Mouse (Mus musculus): Measurements from ENCODE around the gene Pgpep1l. TPM values are rescaled to one million over a fixed set of nuclear protein-coding genes. Genes with fewer than 3 reads are reported as not detected.
"Not testable (repeated sequence)": the region's sequence is repeated elsewhere in the genome, so short reads cannot be mapped to it uniquely, and the experiment has no call there.

Gene Pgpep1l
- total RNA-seq (2021), result 1 to 10 TPM; 4.6 to 5.4 TPM
- long read RNA-seq, experiment 1, partial matches to known transcripts, result 1 of 5 reads
- long read RNA-seq, experiment 1, other reads (novel, unspliced or antisense), result 4 of 5 reads
- long read RNA-seq, experiment 2, partial matches to known transcripts, result 0 of 2 reads
- long read RNA-seq, experiment 2, other reads (novel, unspliced or antisense), result 2 of 2 reads

DNA sequence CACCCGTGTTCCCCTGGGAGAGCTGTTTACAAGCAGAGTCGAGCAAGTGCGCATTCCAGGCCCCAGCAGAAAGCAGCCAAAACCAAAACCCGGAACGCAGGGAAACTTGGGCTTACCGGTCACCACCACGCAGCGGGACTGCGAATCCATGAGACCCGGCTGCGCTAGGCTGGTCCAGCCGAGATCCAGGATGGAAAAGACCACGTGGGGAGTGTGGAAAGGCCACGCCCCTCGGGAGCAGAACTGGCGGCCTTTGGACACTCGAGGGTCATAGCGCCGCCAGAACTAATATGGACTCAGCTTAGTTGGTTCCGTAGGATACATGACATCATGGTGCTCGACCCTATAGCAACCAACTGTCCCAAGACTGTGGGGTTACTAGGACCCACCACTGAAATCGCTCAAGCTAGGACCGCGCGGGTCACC is at the start of gene Pgpep1l:
Gene Pgpep1l, minus strand, starts transcription at position 206 of the 426 bp plus-strand sequence.
- intact Hi-C loops (cut with DNase I), result loop anchor here (5.0 kb wide), 1 partner anchor 42 kb away; no protein-coding TSS in a partner anchor
- peak; percentile 49 to 59 for DNase-seq

DNA sequence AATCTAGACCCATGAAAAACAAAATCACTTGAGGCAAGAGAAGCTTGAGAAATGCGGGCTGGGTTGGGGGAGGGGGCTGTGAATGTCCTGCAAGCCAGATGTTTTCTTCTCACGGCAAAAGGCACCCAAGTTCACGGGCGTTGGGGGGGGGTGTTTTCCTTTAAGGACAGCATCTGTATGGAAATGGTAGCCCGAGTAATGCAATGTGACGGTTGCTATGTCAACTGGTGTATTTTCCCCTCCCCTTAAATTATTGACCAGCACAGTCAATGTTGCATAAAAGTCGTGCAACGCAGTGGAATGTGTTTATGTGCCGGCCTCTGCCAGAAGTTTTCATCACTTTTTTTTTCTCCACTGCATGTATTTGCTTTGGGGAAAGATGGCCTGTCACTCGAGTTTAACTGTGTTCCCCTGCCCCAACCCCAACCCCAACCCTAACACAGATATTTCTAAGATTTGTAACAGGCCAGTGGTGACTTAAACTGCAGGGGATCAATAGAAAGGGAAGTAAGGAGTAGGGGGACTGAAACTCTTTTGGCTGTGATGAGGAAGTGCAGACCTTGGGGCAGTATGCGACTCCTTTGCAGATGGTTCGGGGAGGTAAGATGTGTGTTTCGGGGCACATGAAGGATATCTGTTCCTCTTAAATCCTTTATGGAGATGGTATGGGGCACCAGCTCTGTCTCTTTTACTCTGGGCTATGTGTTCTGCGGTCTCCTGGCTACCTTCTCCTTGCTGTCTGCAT is 49.2 kb upstream of the Pgpep1l start:
- intact Hi-C loops (cut with DNase I), result no loop called here
- DNase-seq, result no peak

GRCm38 (mm10) chr7:68312395-68312794 is 48.4 kb upstream of the Pgpep1l start:
- intact Hi-C loops (cut with DNase I), result no loop called here
- DNase-seq, result no peak

GRCm38 (mm10) chr7:68311469-68311868 is 47.4 kb upstream of the Pgpep1l start:
- intact Hi-C loops (cut with DNase I), result no loop called here
- no peak for DNase-seq

DNA sequence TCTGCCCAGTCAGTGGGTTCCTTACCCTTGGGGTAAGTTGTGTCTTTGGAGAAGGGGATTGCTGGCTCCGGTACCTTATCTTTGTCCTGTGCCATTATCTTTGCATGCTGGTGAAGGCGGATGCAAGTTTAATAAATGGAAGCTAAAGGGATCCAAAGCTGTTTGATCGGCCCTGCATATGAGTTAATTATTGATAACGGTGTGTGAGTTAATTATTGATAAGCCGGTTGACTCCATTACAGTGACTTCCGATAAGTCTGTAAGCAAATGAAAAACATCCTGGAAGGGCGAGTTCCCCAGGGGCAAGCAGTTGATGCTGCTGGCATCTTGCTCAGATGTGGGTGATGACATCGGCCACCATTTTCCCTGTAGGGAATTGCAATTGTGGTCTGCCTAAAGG is 42.7 kb upstream of the Pgpep1l start:
- no peak for DNase-seq
- intact Hi-C loops (cut with DNase I), result no loop called here

GRCm38 (mm10) chr7:68305781-68306575 is 41.9 kb upstream of the Pgpep1l start:
- no peak for DNase-seq
- intact Hi-C loops (cut with DNase I), result no loop called here

DNA sequence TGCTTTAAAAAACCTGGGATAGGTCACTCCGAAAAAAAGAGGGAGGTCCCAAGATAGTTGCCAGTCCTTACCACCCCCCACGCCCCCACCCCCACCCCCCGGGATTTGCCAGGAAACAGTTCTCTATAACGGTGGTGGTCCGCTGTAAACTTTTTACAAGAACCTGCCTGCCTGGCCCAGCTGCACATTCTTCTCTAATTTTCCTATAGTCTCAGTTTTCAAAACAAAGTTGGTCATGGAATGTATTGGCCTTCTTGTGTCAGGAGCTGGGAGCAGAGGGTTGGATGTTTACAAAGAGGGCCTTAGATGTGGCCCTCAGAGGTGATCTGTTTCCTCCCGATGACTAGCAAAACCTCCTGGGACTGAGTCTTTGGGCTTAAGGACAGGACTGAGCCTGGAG is 39.7 kb upstream of the Pgpep1l start:
- no peak for DNase-seq
- intact Hi-C loops (cut with DNase I), result loop anchor here (5.0 kb wide), 5 partner anchors 54 to 511 kb away; no protein-coding TSS in a partner anchor

DNA sequence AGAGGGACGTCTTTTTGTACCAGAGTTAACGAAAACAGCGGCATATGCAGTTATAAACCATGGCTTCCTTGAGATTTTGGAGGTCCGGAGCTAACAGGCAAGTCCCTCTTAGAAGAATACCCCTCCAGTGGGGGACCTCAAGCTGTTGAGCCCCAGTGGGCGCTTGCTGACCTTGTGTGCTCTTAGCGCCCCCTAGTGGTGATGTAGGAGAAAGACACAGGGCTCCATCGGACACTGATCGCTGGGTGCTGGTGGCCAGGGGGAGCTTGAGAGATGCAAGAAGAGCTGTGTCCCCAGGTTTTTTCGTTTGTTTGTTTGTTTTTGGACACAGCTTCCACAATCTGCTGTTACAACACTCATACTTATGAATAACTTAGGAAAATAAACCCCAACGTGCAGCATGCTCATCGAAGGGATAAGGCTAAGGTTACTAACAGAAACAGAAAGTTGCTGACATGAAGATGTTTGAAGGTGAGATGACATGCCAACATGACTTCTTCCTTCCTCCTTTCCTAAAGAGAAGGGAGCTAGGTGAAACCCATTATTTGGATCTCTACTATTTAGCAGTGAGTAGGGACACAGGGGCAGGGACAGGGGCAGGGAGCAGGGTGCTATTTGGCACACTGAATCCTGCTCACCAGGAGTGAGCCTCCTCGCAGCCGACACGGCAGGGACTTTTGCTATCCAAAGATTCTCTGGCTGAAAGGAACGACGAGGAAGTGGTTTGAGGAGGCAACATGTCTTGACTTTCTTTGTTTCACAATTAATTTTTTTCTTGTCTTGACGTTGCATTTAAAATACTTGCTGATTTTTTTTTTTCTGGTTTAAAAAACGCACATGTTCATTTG is 38.8 kb upstream of the Pgpep1l start:
- intact Hi-C loops (cut with DNase I), result loop anchor here (5.0 kb wide), 5 partner anchors 54 to 511 kb away; no protein-coding TSS in a partner anchor
- peak; percentile 42 to 44 for DNase-seq

DNA sequence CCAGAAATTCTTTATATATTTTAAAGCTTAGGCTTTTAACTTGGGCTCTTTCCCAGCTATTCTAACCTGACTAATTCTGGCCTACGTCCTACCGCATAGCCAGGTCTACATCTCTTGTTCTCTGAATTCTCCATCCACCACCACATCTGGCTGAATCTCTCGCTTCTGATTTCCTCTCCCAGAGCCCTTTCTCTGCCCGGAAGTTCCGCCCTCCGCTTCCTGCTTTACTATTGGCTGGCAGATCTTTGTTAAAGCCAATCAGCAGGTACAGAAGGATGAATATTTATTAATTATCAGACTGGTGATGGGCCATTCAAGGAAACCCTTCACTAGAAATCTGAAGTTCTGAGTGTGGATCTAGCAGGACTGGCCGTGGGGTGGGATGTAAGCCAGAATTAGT is 37.1 kb upstream of the Pgpep1l start:
- intact Hi-C loops (cut with DNase I), result loop anchor here (5.0 kb wide), 5 partner anchors 56 to 509 kb away; no protein-coding TSS in a partner anchor
- no peak for DNase-seq

- intact Hi-C loops (cut with DNase I), result no loop called here
- no peak for DNase-seq
Observed at GRCm38 (mm10) chr7:68298381-68299076, 34.5 kb upstream of the Pgpep1l start.

DNA sequence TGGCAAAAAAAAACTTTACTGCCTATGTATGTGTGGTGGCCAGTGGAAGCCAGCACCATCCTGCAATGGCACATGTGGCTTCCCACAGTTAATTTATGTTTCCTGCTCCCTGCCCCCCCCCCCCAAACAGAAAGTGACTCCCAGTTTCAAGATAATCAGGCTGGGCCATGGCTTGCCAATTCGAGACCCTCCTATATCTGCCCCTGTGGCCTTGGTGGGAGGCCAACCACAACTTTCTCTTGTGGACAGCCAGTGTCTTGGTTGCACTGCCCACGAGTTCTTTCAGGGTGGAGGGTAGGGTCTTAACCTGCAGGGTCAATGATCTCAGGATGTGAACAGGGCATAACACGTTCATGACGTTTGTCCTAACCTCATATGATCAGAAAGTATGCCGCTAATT is 32.5 kb upstream of the Pgpep1l start:
- DNase-seq, result no peak
- intact Hi-C loops (cut with DNase I), result no loop called here

- intact Hi-C loops (cut with DNase I), result no loop called here
- no peak for DNase-seq
Observed at GRCm38 (mm10) chr7:68293997-68294789, 30.2 kb upstream of the Pgpep1l start.

GRCm38 (mm10) chr7:68291603-68292002 is 27.6 kb upstream of the Pgpep1l start:
- intact Hi-C loops (cut with DNase I), result no loop called here
- DNase-seq, result no peak

DNA sequence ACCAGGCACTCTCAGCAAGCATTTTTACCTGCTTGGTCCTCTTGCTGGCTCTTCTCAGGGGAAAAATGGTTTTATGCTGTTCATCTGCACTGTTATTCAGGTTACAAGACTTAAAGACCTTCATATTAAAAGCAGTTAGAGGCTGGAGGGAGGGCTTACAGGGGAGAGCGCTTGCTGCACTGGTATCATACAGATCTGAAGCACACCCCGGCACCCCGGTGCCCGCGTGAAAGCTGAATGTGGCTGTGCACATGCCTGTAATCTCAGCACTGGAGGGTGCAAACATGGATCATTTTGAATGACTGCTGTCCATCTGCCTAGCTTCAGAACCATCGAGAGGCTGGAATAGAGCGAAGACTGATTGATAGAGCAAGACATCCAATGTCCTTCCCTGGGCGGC is 25.0 kb upstream of the Pgpep1l start:
- intact Hi-C loops (cut with DNase I), result no loop called here
- DNase-seq, result no peak

DNA sequence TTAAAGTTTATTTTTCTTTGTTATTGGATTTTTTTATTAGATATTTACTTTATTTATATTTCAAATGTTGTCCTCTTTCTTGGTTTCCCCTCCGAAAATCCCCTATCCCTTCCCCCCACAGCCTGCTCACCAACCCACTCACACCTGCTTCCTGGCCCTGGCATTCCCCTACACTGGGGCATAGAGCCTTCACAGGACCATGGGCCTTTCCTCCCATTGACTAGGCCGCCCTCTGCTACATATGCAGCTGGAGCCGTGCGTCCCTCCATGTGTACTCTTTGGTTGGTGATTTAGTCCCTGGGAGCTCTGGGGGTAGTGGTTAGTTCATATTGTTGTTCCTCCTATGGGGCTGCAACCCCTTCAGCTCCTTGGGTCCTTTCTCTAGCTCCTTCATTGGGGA is 24.0 kb upstream of the Pgpep1l start:
- DNase-seq; intact Hi-C loops (cut with DNase I): not testable (repeated sequence)

DNA sequence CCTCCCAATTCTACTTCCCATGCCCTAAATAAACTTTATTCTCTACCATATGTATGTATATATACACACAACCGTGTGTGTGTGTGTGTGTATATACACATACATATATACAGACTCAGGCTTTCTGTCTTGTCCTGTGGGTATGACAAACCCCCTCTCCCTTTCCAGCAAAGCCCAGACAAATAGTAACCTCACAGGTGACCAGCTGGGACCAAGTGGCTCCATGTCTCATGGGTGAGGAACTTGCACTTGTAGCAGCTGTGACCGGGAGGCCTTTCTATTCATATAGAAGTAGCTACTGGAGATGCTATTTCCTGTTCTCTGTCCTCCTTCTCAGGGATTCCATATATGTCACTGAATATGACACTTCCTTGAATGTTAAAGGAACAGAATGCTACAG is 23.5 kb upstream of the Pgpep1l start:
- intact Hi-C loops (cut with DNase I), result no loop called here
- no peak for DNase-seq

DNA sequence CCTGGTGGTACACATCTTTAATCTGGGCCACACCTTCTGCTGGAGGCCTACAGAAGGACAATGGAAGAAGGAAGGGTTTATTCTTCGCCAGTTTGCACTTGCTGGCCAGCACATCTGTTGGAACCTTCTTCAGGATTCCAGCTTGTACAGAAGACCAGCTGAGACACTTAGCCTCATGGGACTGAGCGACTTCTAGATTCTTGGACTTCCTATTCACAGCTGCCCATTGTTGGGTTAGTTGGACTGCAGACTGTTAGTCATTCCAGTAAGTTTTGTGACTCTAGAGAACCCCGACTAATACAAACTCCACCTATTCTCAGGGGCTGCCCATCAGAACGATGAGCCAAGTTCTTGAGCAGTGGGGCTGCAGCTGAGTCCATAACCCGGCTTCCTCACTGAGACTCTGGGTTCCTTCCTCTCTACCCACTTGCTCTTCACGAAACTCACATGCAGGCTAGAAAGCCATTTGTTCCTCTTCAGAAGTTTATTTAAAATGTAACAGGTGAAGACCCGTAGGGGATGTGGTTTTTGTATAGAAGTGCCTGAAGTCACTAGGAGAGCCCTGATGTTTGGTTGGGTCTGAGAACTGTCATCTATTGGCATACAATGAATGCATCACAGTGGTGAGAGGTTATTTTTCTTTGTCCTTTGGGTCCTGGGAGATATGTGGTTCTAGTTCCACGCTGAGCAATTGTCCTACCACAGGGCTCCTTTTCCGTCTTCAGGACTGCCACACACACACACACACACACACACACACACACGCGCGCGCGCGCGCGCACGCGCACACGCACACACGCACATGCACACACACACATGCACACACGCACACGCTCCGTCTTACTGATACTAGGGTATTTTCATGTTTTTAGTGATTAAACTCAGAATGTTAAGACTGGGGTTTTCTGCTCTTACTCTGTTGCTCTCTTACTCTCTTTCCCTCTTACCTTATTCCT is 22.8 kb upstream of the Pgpep1l start:
- intact Hi-C loops (cut with DNase I), result no loop called here
- DNase-seq, result no peak

DNA sequence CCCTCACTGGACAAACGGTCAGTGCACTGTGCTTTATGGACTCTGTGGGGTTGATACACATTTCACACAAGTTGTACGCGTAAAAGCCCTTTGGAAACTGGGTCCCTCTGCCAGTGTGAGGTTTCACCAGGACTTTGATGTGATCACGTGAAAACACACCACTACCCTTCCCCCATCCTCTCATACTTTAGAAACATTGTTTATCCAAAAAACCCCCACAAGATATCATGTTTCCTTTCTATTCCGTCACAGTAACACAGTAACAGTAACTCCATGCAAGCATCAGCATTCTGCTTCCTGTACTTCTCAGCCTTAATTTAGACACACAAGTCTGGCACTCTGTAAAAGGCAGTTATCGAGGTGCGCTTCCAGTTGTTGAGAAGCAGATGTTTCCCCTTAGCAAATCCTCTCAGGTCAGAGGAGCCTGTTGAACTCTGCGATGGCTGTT is 21.8 kb upstream of the Pgpep1l start:
- intact Hi-C loops (cut with DNase I), result no loop called here

More for the DNA sequence above, 21.8 kb upstream of the Pgpep1l start:
- no peak for DNase-seq
